Mouse (Mus musculus): ENCODE measurements at regions not wholly inside any gene's neighbourhood (a gene's known extent, or its start where the extent isn't known, plus 50 kb on each side); places are given as distances from the start of the nearest gene placed in this dataset.

- peak; percentile 45 for DNase-seq (ENCODE audit: low read depth, low spot score)
Observed at GRCm38 (mm10) chr5:118879808-118880478, 319.5 kb downstream of the Med13l start.

GRCm38 (mm10) chr5:118880546-118880945 is 320.1 kb downstream of the Med13l start:
- no peak for DNase-seq (ENCODE audit: low read depth, low spot score)

GRCm38 (mm10) chr5:118881886-118882285 is 321.4 kb downstream of the Med13l start:
- no peak for DNase-seq (ENCODE audit: low read depth, low spot score)

- no peak for DNase-seq (ENCODE audit: low read depth, low spot score)
Observed at GRCm38 (mm10) chr5:118888131-118888530, 327.7 kb downstream of the Med13l start.

- no peak for DNase-seq (ENCODE audit: low read depth, low spot score)
Observed at GRCm38 (mm10) chr5:118891131-118891530, 330.7 kb downstream of the Med13l start.

- no peak for DNase-seq (ENCODE audit: low read depth, low spot score)
Observed at GRCm38 (mm10) chr5:118908224-118908623, 347.7 kb downstream of the Med13l start.

- DNase-seq (ENCODE audit: low read depth, low spot score): no peak
Observed at GRCm38 (mm10) chr5:118909756-118910155, 349.3 kb downstream of the Med13l start.

GRCm38 (mm10) chr5:118914191-118914750 is 353.8 kb downstream of the Med13l start:
- no peak for DNase-seq (ENCODE audit: low read depth, low spot score)

GRCm38 (mm10) chr5:118923357-118923756 is 362.9 kb downstream of the Med13l start:
- no peak for DNase-seq (ENCODE audit: low read depth, low spot score)

GRCm38 (mm10) chr5:118929037-118929436 is 368.6 kb downstream of the Med13l start:
- DNase-seq (ENCODE audit: low read depth, low spot score): no peak

GRCm38 (mm10) chr5:118929990-118930501 is 369.6 kb downstream of the Med13l start:
- no peak for DNase-seq (ENCODE audit: low read depth, low spot score)

GRCm38 (mm10) chr5:118939336-118940039 is 379.0 kb downstream of the Med13l start:
- no peak for DNase-seq (ENCODE audit: low read depth, low spot score)

GRCm38 (mm10) chr5:118944256-118944655 is 383.8 kb downstream of the Med13l start:
- DNase-seq (ENCODE audit: low read depth, low spot score): no peak

- DNase-seq (ENCODE audit: low read depth, low spot score): no peak
Observed at GRCm38 (mm10) chr5:118946090-118946489, 385.6 kb downstream of the Med13l start.

- DNase-seq (ENCODE audit: low read depth, low spot score): no peak
Observed at GRCm38 (mm10) chr5:118946994-118947393, 386.5 kb downstream of the Med13l start.

GRCm38 (mm10) chr5:118948119-118948786 is 387.8 kb downstream of the Med13l start:
- DNase-seq (ENCODE audit: low read depth, low spot score): no peak

GRCm38 (mm10) chr5:118951067-118951466 is 390.6 kb downstream of the Med13l start:
- peak; percentile 47 for DNase-seq (ENCODE audit: low read depth, low spot score)

- DNase-seq (ENCODE audit: low read depth, low spot score): no peak
Observed at GRCm38 (mm10) chr5:118960521-118961001, 400.1 kb downstream of the Med13l start.

- DNase-seq (ENCODE audit: low read depth, low spot score): no peak
Observed at GRCm38 (mm10) chr5:118961091-118961490, 400.6 kb downstream of the Med13l start.

GRCm38 (mm10) chr5:118962152-118962551 is 401.7 kb downstream of the Med13l start:
- DNase-seq (ENCODE audit: low read depth, low spot score): no peak

- DNase-seq (ENCODE audit: low read depth, low spot score): no peak
Observed at GRCm38 (mm10) chr5:118963001-118963400, 402.5 kb downstream of the Med13l start.

GRCm38 (mm10) chr5:118966901-118967300 is 406.4 kb downstream of the Med13l start:
- DNase-seq (ENCODE audit: low read depth, low spot score): no peak

Data from skeletal muscle tissue, adult 2 months (tissue).